Mouse (Mus musculus): Measurements from ENCODE around the gene Nelfcd. TPM values are rescaled to one million over a fixed set of nuclear protein-coding genes. Genes with fewer than 3 reads are reported as not detected.

Gene Nelfcd
- polyA plus RNA-seq, 1 experiment from 2014 or later, result 111 TPM

- no peak overlapping the region for H3K4me2 ChIP-seq (ENCODE audit: low read length)
- H3K9me3 ChIP-seq (replicated peaks; ENCODE audit: control insufficient read depth, low read length), result no peaks in the 10 kb centered on the region
- peak; percentile 58 for DNase-seq (ENCODE audit: low spot score)
- H3K4me3 ChIP-seq (ENCODE audit: low read depth, low read length), result no peak overlapping the region
- peak; percentile 62 for ATAC-seq
- H3K36me3 ChIP-seq (ENCODE audit: control insufficient read depth, insufficient read depth, low read length), result peaks cover 46% of the 10 kb centered on the region
- peak overlapping the region; percentile 56 for H3K27ac ChIP-seq (ENCODE audit: low read depth, low read length)
- H3K27me3 ChIP-seq (replicated peaks; ENCODE audit: control insufficient read depth, insufficient read depth, low read length), result no peaks in the 10 kb centered on the region
- no peak overlapping the region for H3K9ac ChIP-seq (ENCODE audit: low read length)
- WGBS, result 26% methylated on average over 10 of the region's 10 CpGs
- H3K4me1 ChIP-seq (ENCODE audit: control insufficient read depth, insufficient read depth, low read length), result no peaks in the 10 kb centered on the region; the same call in 1 of the 2 replicates
These were observed 13.5 kb downstream of the Nelfcd start for GRCm38 (mm10) chr2:174428996-174429591.

DNA sequence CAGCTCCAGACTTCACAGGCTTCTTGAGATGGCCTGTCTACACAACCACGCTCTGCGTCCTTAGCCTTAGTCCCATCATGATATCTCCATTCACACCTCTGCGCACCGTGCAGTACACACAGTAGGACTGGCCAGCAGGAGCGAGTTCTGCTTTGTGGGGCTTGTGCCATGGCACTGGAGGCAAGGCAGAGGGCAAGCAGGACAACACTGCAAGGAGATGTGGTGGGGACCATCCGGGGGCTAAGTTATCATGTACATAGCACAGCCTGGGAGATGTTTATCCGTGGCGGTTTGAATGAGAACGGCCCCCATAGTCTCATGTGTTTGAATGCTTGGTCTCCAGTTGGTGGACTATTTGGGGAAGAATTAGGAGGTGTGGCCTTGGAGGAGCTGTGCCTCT lies 19.3 kb downstream of the Nelfcd start:
- no peaks in the 10 kb centered on the region for H3K9me3 ChIP-seq (replicated peaks; ENCODE audit: control insufficient read depth, low read length)
- no peak overlapping the region for H3K27ac ChIP-seq (ENCODE audit: low read depth, low read length)
- DNase-seq (ENCODE audit: low spot score), result no peak
- H3K4me3 ChIP-seq (ENCODE audit: low read depth, low read length), result no peak overlapping the region
- peaks cover 16% of the 10 kb centered on the region for H3K4me1 ChIP-seq (ENCODE audit: control insufficient read depth, insufficient read depth, low read length)
- H3K9ac ChIP-seq (ENCODE audit: low read length), result no peak overlapping the region
- no peak for ATAC-seq
- WGBS, result 97% methylated on average over 9 of the region's 9 CpGs
- H3K27me3 ChIP-seq (replicated peaks; ENCODE audit: control insufficient read depth, insufficient read depth, low read length), result no peaks in the 10 kb centered on the region
- peaks cover 3% of the 10 kb centered on the region; the same call in 1 of the 2 replicates for H3K36me3 ChIP-seq (ENCODE audit: control insufficient read depth, insufficient read depth, low read length)
- H3K4me2 ChIP-seq (ENCODE audit: low read length), result no peak overlapping the region

DNA sequence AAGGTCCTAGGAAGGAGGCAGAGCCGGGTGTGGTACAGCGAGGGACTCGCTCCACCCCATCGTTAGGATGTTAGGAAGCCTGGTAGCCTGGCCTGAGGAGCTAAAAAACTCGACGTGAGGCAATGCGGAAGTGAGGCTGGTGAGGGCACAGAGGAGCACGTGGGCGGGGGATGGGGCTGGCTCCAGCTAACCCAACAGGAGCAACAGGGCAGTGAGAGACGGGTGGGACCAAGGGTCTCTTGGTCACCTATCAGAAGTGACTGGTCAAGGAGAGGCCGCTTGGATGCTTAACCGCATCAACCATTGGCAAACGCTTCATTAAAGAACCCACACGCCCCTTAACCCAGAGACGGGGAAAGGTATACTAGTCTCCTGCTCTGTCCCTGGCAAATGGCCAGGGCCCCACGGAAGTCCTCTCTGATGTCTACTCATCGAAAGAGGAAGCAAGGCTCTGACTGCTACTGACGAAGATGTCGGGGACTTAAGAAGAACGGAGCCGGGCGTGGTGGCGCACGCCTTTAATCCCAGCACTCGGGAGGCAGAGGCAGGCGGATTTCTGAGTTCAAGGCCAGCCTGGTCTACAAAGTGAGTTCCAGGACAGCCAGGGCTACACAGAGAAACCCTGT lies 20.6 kb downstream of the Nelfcd start:
- Histone ChIP-seq H3K4me2 (ENCODE audit: low read length) (no peak overlapping the region), H3K9me3 (replicated peaks; ENCODE audit: control insufficient read depth, low read length) (no peaks in the 10 kb centered on the region), H3K4me3 (ENCODE audit: low read depth, low read length) (no peak overlapping the region), H3K27ac (ENCODE audit: low read depth, low read length) (no peak overlapping the region), H3K36me3 (ENCODE audit: control insufficient read depth, insufficient read depth, low read length) (peaks cover 3% of the 10 kb centered on the region; the same call in 1 of the 2 replicates), H3K4me1 (ENCODE audit: control insufficient read depth, insufficient read depth, low read length) (peaks cover 16% of the 10 kb centered on the region), H3K9ac (ENCODE audit: low read length) (no peak overlapping the region), H3K27me3 (replicated peaks; ENCODE audit: control insufficient read depth, insufficient read depth, low read length) (no peaks in the 10 kb centered on the region)
- ATAC-seq, result no peak
- WGBS, result 92% methylated on average over 25 of the region's 26 CpGs
- no peak for DNase-seq (ENCODE audit: low spot score)

GRCm38 (mm10) chr2:174436916-174437696 lies 21.5 kb downstream of the Nelfcd start:
- no peak for DNase-seq (ENCODE audit: low spot score)
- Histone ChIP-seq H3K9me3 (replicated peaks; ENCODE audit: control insufficient read depth, low read length) (no peaks in the 10 kb centered on the region), H3K4me2 (ENCODE audit: low read length) (no peak overlapping the region), H3K4me3 (ENCODE audit: low read depth, low read length) (no peak overlapping the region), H3K4me1 (ENCODE audit: control insufficient read depth, insufficient read depth, low read length) (peaks cover 16% of the 10 kb centered on the region), H3K27me3 (replicated peaks; ENCODE audit: control insufficient read depth, insufficient read depth, low read length) (no peaks in the 10 kb centered on the region), H3K9ac (ENCODE audit: low read length) (no peak overlapping the region), H3K27ac (ENCODE audit: low read depth, low read length) (no peak overlapping the region), H3K36me3 (ENCODE audit: control insufficient read depth, insufficient read depth, low read length) (peaks cover 3% of the 10 kb centered on the region; the same call in 1 of the 2 replicates)
- ATAC-seq, result no peak
- WGBS, result 96% methylated on average over 7 of the region's 7 CpGs

GRCm38 (mm10) chr2:174437697-174437982 lies 22.0 kb downstream of the Nelfcd start:
- H3K4me1 ChIP-seq (ENCODE audit: control insufficient read depth, insufficient read depth, low read length), result peaks cover 16% of the 10 kb centered on the region
- H3K27me3 ChIP-seq (replicated peaks; ENCODE audit: control insufficient read depth, insufficient read depth, low read length), result no peaks in the 10 kb centered on the region
- no peak overlapping the region for H3K27ac ChIP-seq (ENCODE audit: low read depth, low read length)
- ATAC-seq (no peak), DNase-seq (ENCODE audit: low spot score) (no peak)
- H3K4me2 ChIP-seq (ENCODE audit: low read length), result no peak overlapping the region; the same call in 1 of the 2 replicates
- H3K9me3 ChIP-seq (replicated peaks; ENCODE audit: control insufficient read depth, low read length), result no peaks in the 10 kb centered on the region
- H3K36me3 ChIP-seq (ENCODE audit: control insufficient read depth, insufficient read depth, low read length), result peaks cover 3% of the 10 kb centered on the region; the same call in 1 of the 2 replicates
- no peak overlapping the region for H3K9ac ChIP-seq (ENCODE audit: low read length)
- WGBS, result 94% methylated on average over 4 of the region's 4 CpGs
- no peak overlapping the region for H3K4me3 ChIP-seq (ENCODE audit: low read depth, low read length)

DNA sequence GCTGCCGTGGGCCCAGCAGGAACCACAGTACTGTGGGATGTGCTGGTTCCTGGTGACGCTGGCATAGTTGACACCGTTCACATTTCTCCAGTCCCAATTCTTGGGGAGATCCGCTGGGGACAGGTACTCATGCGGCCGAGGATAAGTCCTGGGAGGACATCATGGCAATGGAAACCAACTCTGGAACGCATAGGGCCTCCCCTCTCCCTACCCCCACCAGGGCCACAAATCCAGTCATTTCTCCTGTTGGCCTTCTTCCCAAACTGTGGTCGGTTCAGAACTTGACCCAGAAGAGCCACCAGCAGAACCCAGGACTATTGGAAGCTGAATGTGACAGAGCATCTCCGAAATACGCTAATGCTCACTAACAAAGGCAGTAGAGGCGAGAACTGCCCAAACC lies 22.6 kb downstream of the Nelfcd start:
- H3K4me1 ChIP-seq (ENCODE audit: control insufficient read depth, insufficient read depth, low read length), result peaks cover 16% of the 10 kb centered on the region
- peak overlapping the region; percentile 52 for H3K4me3 ChIP-seq (ENCODE audit: low read depth, low read length)
- H3K36me3 ChIP-seq (ENCODE audit: control insufficient read depth, insufficient read depth, low read length), result peaks cover 3% of the 10 kb centered on the region; the same call in 1 of the 2 replicates
- 58% methylated on average over 11 of the region's 11 CpGs for WGBS
- H3K27ac ChIP-seq (ENCODE audit: low read depth, low read length), result no peak overlapping the region
- peak overlapping the region; percentile 75 for H3K4me2 ChIP-seq (ENCODE audit: low read length)
- H3K9me3 ChIP-seq (replicated peaks; ENCODE audit: control insufficient read depth, low read length), result no peaks in the 10 kb centered on the region
- H3K9ac ChIP-seq (ENCODE audit: low read length), result peak overlapping the region; percentile 67
- DNase-seq (ENCODE audit: low spot score), result no peak
- no peaks in the 10 kb centered on the region for H3K27me3 ChIP-seq (replicated peaks; ENCODE audit: control insufficient read depth, insufficient read depth, low read length)
- 0 out of 2 replicates have a peak, but pooled peaks have one; percentile 5 for ATAC-seq

DNA sequence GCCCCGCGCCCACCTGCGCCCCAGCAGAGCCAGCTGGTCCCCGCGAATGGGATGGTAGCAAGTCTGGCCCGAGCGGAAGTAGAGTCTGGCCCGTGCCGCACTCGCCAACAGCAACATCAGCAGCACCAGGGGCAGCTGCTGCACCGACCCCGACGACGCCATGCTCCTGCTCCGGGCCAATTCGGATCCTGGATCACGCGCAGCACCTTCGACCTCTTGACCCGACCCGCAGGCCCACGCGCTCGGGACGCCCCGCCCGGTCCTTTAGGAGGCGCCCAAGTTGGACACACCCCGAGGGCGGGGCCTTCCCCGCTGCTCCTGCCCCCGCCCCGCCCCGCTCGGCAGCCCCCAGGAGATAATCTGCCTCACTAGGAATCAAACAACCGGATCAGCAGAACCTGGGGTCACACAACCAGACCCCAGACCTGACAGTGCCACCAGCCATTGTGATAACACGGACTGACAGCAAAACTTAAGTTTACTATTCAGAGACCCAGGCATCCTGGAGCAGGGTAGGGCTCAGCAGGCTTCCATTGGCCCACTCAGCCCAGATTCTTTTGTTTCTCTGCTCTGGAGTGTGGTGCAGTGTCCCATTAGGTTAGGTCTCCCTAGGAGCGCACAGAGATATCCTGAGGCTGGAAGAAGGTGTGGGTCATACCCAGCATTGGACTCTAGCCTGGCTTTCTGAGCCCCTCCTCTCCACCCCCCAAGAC lies 23.3 kb downstream of the Nelfcd start, which contains the start of gene Ctsz:
Gene Ctsz, minus strand, starts transcription at position 303 of the 713 bp plus-strand sequence.
- Histone ChIP-seq H3K9me3 (replicated peaks; ENCODE audit: control insufficient read depth, low read length) (no peaks in the 10 kb centered on the region), H3K27ac (ENCODE audit: low read depth, low read length) (no peak within 1 kb of the TSS)
- DNase-seq (ENCODE audit: low spot score), result peak; percentile 55

DNA sequence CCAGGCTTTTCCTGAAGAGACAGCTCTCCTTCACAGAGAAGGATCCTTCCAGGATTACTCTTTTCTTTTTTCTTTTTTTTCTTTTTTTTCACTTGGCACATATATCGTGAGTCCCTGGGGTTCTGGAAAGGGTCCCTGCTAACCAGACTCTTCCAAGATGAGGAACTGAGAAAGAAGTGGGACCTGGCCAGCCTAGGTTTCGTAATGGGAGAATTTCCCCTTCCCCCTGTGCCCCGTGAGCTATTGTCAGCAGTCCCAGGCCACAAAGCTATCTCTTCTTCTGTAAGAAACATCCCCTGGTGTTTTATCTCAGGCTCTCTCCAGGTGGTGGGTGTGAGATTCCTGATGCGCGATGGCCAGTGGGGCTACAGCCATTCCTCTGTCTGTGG lies 23.8 kb downstream of the Nelfcd start:
- Histone ChIP-seq H3K9me3 (replicated peaks; ENCODE audit: control insufficient read depth, low read length) (no peaks in the 10 kb centered on the region), H3K4me1 (ENCODE audit: control insufficient read depth, insufficient read depth, low read length) (peaks cover 16% of the 10 kb centered on the region)

More for the DNA sequence above, 23.3 kb downstream of the Nelfcd start, which contains the start of gene Ctsz:
- ATAC-seq, result peak; percentile 87
- Histone ChIP-seq H3K4me3 (ENCODE audit: low read depth, low read length) (peak within 1 kb of the TSS; percentile 52), H3K4me1 (ENCODE audit: control insufficient read depth, insufficient read depth, low read length) (peaks cover 16% of the 10 kb centered on the region), H3K27me3 (replicated peaks; ENCODE audit: control insufficient read depth, insufficient read depth, low read length) (no peaks in the 10 kb centered on the region), H3K4me2 (ENCODE audit: low read length) (peak within 1 kb of the TSS; percentile 75), H3K36me3 (ENCODE audit: control insufficient read depth, insufficient read depth, low read length) (peaks cover 3% of the 10 kb centered on the region; the same call in 1 of the 2 replicates), H3K9ac (ENCODE audit: low read length) (peak within 1 kb of the TSS; percentile 67)
- WGBS, result 0% methylated on average over 38 of the region's 38 CpGs

More for the DNA sequence above, 23.8 kb downstream of the Nelfcd start:
- H3K4me2 ChIP-seq (ENCODE audit: low read length), result peak overlapping the region; percentile 75; the same call in 1 of the 2 replicates
- no peak overlapping the region; the same call in 1 of the 2 replicates for H3K4me3 ChIP-seq (ENCODE audit: low read depth, low read length)
- WGBS, result 49% methylated on average over 5 of the region's 5 CpGs
- H3K27me3 ChIP-seq (replicated peaks; ENCODE audit: control insufficient read depth, insufficient read depth, low read length), result no peaks in the 10 kb centered on the region
- DNase-seq (ENCODE audit: low spot score) (no peak), ATAC-seq (no peak)
- peak overlapping the region; percentile 67 for H3K9ac ChIP-seq (ENCODE audit: low read length)
- H3K27ac ChIP-seq (ENCODE audit: low read depth, low read length), result no peak overlapping the region
- H3K36me3 ChIP-seq (ENCODE audit: control insufficient read depth, insufficient read depth, low read length), result peaks cover 3% of the 10 kb centered on the region; the same call in 1 of the 2 replicates

All from forebrain, embryonic 14.5 days (tissue).